Mouse (Mus musculus): ENCODE data around the gene Cdk19. TPM values are rescaled to one million over a fixed set of nuclear protein-coding genes. Genes with fewer than 3 reads are reported as not detected.

The Cdk19 gene
- total and polyA plus RNA-seq, 3 experiments: 2.8 to 8.2 TPM; not detected in 1

DNA sequence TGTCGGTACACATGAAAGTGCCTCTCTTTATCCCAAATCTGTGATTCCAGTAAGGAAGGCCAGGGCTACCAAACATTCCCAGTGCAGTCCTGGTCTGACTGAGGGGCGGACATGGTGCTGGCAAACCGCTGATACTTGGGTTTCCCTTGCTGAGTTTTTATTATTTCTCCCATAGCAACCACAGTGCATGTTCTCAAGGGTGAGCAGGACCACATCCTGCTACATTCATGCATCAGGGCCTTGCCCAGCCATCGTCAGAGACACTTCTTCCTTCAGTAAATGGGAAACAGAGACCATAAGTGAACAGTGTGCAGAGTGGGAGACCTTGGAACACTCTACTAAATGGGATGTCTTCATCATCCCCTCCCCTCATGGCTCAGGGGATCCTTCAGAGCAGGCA is 60.9 kb downstream of the Cdk19 start:
- peaks cover 0 to 12% of the 10 kb centered on the region in 2 experiments; a peak in 3 of 4 replicates for H3K36me3 ChIP-seq (ENCODE audit: control insufficient read depth in 1 of 2, insufficient read depth in 2 of 2, low read length in 2 of 2)
- peaks cover 3 to 6% of the 10 kb centered on the region in 2 experiments for H3K4me1 ChIP-seq (ENCODE audit: control insufficient read depth in 1 of 2, insufficient read depth in 2 of 2, low read length in 2 of 2)
- H3K9me3 ChIP-seq (replicated peaks; ENCODE audit: insufficient read depth, low read length): no peaks in the 10 kb centered on the region
- no peak for DNase-seq (ENCODE audit: low read depth, low spot score)
- no peak overlapping the region for H3K4me3 ChIP-seq (ENCODE audit: control insufficient read depth in 1 of 2, insufficient read depth in 1 of 2, low read depth in 2 of 2, low read length in 2 of 2)
- TF ChIP-seq USF1 (IDR thresholded peaks at IDR 0.05; ENCODE audit: low read depth, low read length): no peak
- TF ChIP-seq MXI1 (IDR thresholded peaks at IDR 0.05; ENCODE audit: low read depth, low read length): no peak
- TF ChIP-seq USF2 (IDR thresholded peaks at IDR 0.05; ENCODE audit: borderline replicate concordance in 1 of 2, insufficient read depth in 1 of 2, low read depth in 1 of 2, low read length in 2 of 2): no peak
- no peak for TF ChIP-seq MYC (IDR thresholded peaks at IDR 0.05; ENCODE audit: low read depth, low read length)
- no peak for TF ChIP-seq NELFE (IDR thresholded peaks at IDR 0.05; ENCODE audit: low read depth, low read length)
- no peak for TF ChIP-seq SMC3 (IDR thresholded peaks at IDR 0.05; ENCODE audit: low read depth, low read length)
- no peak for TF ChIP-seq RAD21 (IDR thresholded peaks at IDR 0.05; ENCODE audit: low read depth, low read length)
- no peak for TF ChIP-seq ZKSCAN1 (IDR thresholded peaks at IDR 0.05; ENCODE audit: low read depth, low read length)
- no peak for TF ChIP-seq SIN3A (IDR thresholded peaks at IDR 0.05; ENCODE audit: low read length)
- no peak for TF ChIP-seq MAX (IDR thresholded peaks at IDR 0.05; ENCODE audit: low read length)
- TF ChIP-seq MAFK (IDR thresholded peaks at IDR 0.05; ENCODE audit: borderline replicate concordance, low read depth, low read length): no peak
- no peak for TF ChIP-seq JUND (IDR thresholded peaks at IDR 0.05; ENCODE audit: low read depth, low read length)
- TF ChIP-seq ETS1 (IDR thresholded peaks at IDR 0.05; ENCODE audit: low read depth, low read length): no peak
- no peak for TF ChIP-seq POLR2AphosphoS5 (IDR thresholded peaks at IDR 0.05; ENCODE audit: borderline replicate concordance, low read depth, low read length)
- TF ChIP-seq HCFC1 (IDR thresholded peaks at IDR 0.05; ENCODE audit: low read depth, low read length): no peak
- TF ChIP-seq RCOR1 (IDR thresholded peaks at IDR 0.05; ENCODE audit: low read depth, low read length): no peak
- no peak for TF ChIP-seq CHD2 (IDR thresholded peaks at IDR 0.05; ENCODE audit: low read length)
- TF ChIP-seq MEF2A (IDR thresholded peaks at IDR 0.05; ENCODE audit: extremely low read depth, insufficient replicate concordance, low read depth, low read length, poor library complexity, severe bottlenecking): no peak
- H3K79me2 ChIP-seq (ENCODE audit: control insufficient read depth, insufficient read depth, low read length, poor library complexity): no peaks in the 10 kb centered on the region; the same call in 1 of the 2 replicates
- no peak overlapping the region for H3K9ac ChIP-seq (ENCODE audit: control insufficient read depth, low read depth, low read length, poor library complexity, severe bottlenecking)
- no peaks in the 10 kb centered on the region for H3K27me3 ChIP-seq (ENCODE audit: control insufficient read depth in 1 of 2, insufficient read depth in 2 of 2, low read length in 2 of 2)
- H3K27ac ChIP-seq (ENCODE audit: control insufficient read depth, low read depth, low read length): no peak overlapping the region

DNA sequence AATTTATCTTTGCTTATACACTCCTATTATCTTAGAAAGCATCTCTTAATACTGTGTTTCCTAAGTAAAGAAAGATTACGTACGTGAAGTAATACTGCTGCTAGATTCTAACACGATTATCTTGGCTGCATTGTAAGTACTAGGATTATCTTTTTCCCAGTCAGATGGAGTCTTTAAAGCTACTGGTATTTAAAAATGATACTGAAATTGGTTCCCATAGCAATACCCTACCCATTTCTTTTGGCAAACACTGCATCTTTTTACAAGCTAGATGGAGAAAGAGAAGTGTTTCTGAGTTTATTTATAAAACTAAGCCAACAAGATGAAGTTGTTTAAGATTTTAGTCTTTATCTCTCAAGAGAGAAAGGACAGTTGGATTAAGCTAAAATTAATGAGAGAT is 67.3 kb downstream of the Cdk19 start:
- H3K4me1 ChIP-seq (ENCODE audit: control insufficient read depth in 1 of 2, insufficient read depth in 2 of 2, low read length in 2 of 2): no peaks in the 10 kb centered on the region
- no peaks in the 10 kb centered on the region for H3K79me2 ChIP-seq (ENCODE audit: control insufficient read depth, insufficient read depth, low read length, poor library complexity)
- H3K36me3 ChIP-seq (ENCODE audit: control insufficient read depth in 1 of 2, insufficient read depth in 2 of 2, low read length in 2 of 2): no peaks in the 10 kb centered on the region
- DNase-seq (ENCODE audit: low read depth, low spot score): no peak
- TF ChIP-seq ZKSCAN1 (IDR thresholded peaks at IDR 0.05; ENCODE audit: low read depth, low read length) (no peak), MYB (IDR thresholded peaks at IDR 0.05; ENCODE audit: low read depth, low read length) (no peak), NELFE (IDR thresholded peaks at IDR 0.05; ENCODE audit: low read depth, low read length) (no peak), POLR2A (IDR thresholded peaks at IDR 0.05; ENCODE audit: control insufficient read depth in 1 of 2, insufficient read depth in 1 of 2, low read depth in 1 of 2, low read length in 2 of 2, poor library complexity in 1 of 2) (no peak), EP300 (IDR thresholded peaks at IDR 0.05; ENCODE audit: low read depth in 1 of 2, low read length in 2 of 2) (no peak), MAX (IDR thresholded peaks at IDR 0.05; ENCODE audit: low read length) (no peak), MYC (IDR thresholded peaks at IDR 0.05; ENCODE audit: low read depth, low read length) (no peak), GATA1 (IDR thresholded peaks at IDR 0.05; ENCODE audit: low read depth, low read length) (no peak), MAZ (IDR thresholded peaks at IDR 0.05; ENCODE audit: low read depth, low read length) (no peak), GABPA (IDR thresholded peaks at IDR 0.05; ENCODE audit: low read depth, low read length) (no peak), CHD1 (IDR thresholded peaks at IDR 0.05; ENCODE audit: low read depth, low read length) (no peak), ETS1 (IDR thresholded peaks at IDR 0.05; ENCODE audit: low read depth, low read length) (no peak), ZNF384 (IDR thresholded peaks at IDR 0.05; ENCODE audit: low read depth, low read length) (no peak), RCOR1 (IDR thresholded peaks at IDR 0.05; ENCODE audit: low read depth, low read length) (no peak), SMC3 (IDR thresholded peaks at IDR 0.05; ENCODE audit: low read depth, low read length) (no peak), E2F4 (IDR thresholded peaks at IDR 0.05; ENCODE audit: borderline replicate concordance, low read depth, low read length) (no peak)
- no peak overlapping the region for H3K9ac ChIP-seq (ENCODE audit: control insufficient read depth, low read depth, low read length, poor library complexity, severe bottlenecking)
- H3K27me3 ChIP-seq (ENCODE audit: control insufficient read depth in 1 of 2, insufficient read depth in 2 of 2, low read length in 2 of 2): no peaks in the 10 kb centered on the region
- no peak overlapping the region for H3K27ac ChIP-seq (ENCODE audit: control insufficient read depth, low read depth, low read length)
- no peaks in the 10 kb centered on the region for H3K9me3 ChIP-seq (replicated peaks; ENCODE audit: insufficient read depth, low read length)
- H3K4me3 ChIP-seq (ENCODE audit: control insufficient read depth in 1 of 2, insufficient read depth in 1 of 2, low read depth in 2 of 2, low read length in 2 of 2): no peak overlapping the region
